Mouse (Mus musculus): ENCODE results near the gene Kctd11. TPM values are rescaled to one million over a fixed set of nuclear protein-coding genes. Genes with fewer than 3 reads are reported as not detected.

Kctd11 gene
- polyA plus RNA-seq, 1 experiment from 2014 or later = 7.7 TPM

DNA sequence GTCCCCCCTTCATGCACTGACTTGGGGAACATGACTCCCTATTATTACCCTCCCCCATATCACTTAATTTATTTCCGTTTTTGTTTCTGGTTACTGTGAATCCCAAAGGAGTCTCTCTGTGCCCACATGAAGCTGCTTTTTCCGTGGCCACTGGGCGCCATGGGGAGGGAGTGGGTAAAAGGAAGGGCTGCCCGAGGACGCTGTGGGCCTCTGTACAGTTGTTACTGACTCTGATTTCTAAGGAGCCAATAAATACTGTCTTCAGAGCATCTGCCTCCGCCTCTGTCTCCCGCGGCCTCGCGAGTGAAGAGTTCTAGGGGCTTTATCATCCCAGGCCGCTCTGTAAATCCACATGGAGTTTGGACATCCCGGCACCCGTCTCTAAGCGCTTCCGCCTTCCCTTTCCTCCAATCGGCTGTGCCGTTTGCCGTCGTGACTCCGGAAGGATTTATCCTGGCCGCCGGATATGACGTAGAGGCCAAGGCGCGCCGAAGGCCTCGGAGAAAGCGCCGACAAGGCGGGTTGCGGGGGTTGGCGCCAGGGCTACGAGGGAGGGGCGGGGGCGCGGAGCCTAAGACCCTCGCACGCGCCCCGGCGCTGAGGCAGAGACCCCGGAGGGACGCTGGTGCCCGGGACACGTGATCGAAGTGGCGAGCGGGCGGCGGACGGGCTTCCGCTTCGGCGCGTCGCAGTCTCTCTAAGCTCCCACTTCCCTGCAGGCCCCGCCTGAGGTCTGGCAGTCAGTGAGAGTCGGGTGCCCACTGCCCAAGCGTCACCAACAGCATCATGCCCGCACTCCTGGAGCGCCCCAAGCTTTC lies 32.6 kb upstream of the Kctd11 start, which contains the start of gene Gps2:
Gps2 (plus strand) TSS at position 335 of the 818 bp plus-strand sequence.
- ATAC-seq (replicated peaks; ENCODE audit: low FRiP score, low read depth) (peak; percentile 79), DNase-seq (ENCODE audit: low spot score) (peak; percentile 97)
- peak within 1 kb of the TSS; percentile 82 for H3K9ac ChIP-seq (ENCODE audit: low read depth, low read length)
- no peaks in the 10 kb centered on the region for H3K9me3 ChIP-seq (replicated peaks; ENCODE audit: low read length)
- 2% methylated on average over 61 of the region's 61 CpGs for WGBS
- peak within 1 kb of the TSS; percentile 99 for H3K4me2 ChIP-seq (ENCODE audit: low read length)
- H3K4me1 ChIP-seq (replicated peaks; ENCODE audit: insufficient read depth, low read length) = peaks cover 9% of the 10 kb centered on the region
- H3K27ac ChIP-seq = peak within 1 kb of the TSS; percentile 86
- H3K36me3 ChIP-seq (ENCODE audit: insufficient read depth, low read length) = peaks cover 66% of the 10 kb centered on the region
- H3K4me3 ChIP-seq (replicated peaks; ENCODE audit: low read depth, low read length) = peak within 1 kb of the TSS; percentile 64
- no peak for TF ChIP-seq CTCF (IDR thresholded peaks at IDR 0.05; ENCODE audit: low read depth)
- no peaks in the 10 kb centered on the region for H3K27me3 ChIP-seq (ENCODE audit: insufficient read depth, low read length)

- ATAC-seq (replicated peaks; ENCODE audit: low FRiP score, low read depth) = no peak
- Histone ChIP-seq H3K27me3 (ENCODE audit: insufficient read depth, low read length) (no peaks in the 10 kb centered on the region), H3K9me3 (replicated peaks; ENCODE audit: low read length) (no peaks in the 10 kb centered on the region), H3K36me3 (ENCODE audit: insufficient read depth, low read length) (peaks cover 66% of the 10 kb centered on the region), H3K4me2 (ENCODE audit: low read length) (peak overlapping the region; percentile 99), H3K4me3 (replicated peaks; ENCODE audit: low read depth, low read length) (peak overlapping the region; percentile 64; the same call in 1 of the 2 replicates), H3K4me1 (replicated peaks; ENCODE audit: insufficient read depth, low read length) (peaks cover 7% of the 10 kb centered on the region; the same call in 1 of the 2 replicates), H3K27ac (peak overlapping the region; percentile 86; the same call in 1 of the 2 replicates), H3K9ac (ENCODE audit: low read depth, low read length) (peak overlapping the region; percentile 82; the same call in 1 of the 2 replicates)
- no peak for TF ChIP-seq CTCF (IDR thresholded peaks at IDR 0.05; ENCODE audit: low read depth)
- DNase-seq (ENCODE audit: low spot score) = no peak
- 75% methylated on average over 15 of the region's 15 CpGs for WGBS
Measured at GRCm38 (mm10) chr11:69912716-69913530, 31.7 kb upstream of the Kctd11 start.

GRCm38 (mm10) chr11:69911701-69912100 lies 30.5 kb upstream of the Kctd11 start:
- no peak for TF ChIP-seq CTCF (IDR thresholded peaks at IDR 0.05; ENCODE audit: low read depth)
- Histone ChIP-seq H3K9me3 (replicated peaks; ENCODE audit: low read length) (no peaks in the 10 kb centered on the region), H3K27ac (no peak overlapping the region), H3K9ac (ENCODE audit: low read depth, low read length) (no peak overlapping the region), H3K4me1 (replicated peaks; ENCODE audit: insufficient read depth, low read length) (peaks cover 7% of the 10 kb centered on the region; the same call in 1 of the 2 replicates), H3K4me3 (replicated peaks; ENCODE audit: low read depth, low read length) (no peak overlapping the region), H3K27me3 (ENCODE audit: insufficient read depth, low read length) (no peaks in the 10 kb centered on the region), H3K36me3 (ENCODE audit: insufficient read depth, low read length) (peaks cover 68% of the 10 kb centered on the region), H3K4me2 (ENCODE audit: low read length) (no peak overlapping the region)
- DNase-seq (ENCODE audit: low spot score) = no peak
- WGBS = 92% methylated on average over 6 of the region's 6 CpGs
- no peak for ATAC-seq (replicated peaks; ENCODE audit: low FRiP score, low read depth)

DNA sequence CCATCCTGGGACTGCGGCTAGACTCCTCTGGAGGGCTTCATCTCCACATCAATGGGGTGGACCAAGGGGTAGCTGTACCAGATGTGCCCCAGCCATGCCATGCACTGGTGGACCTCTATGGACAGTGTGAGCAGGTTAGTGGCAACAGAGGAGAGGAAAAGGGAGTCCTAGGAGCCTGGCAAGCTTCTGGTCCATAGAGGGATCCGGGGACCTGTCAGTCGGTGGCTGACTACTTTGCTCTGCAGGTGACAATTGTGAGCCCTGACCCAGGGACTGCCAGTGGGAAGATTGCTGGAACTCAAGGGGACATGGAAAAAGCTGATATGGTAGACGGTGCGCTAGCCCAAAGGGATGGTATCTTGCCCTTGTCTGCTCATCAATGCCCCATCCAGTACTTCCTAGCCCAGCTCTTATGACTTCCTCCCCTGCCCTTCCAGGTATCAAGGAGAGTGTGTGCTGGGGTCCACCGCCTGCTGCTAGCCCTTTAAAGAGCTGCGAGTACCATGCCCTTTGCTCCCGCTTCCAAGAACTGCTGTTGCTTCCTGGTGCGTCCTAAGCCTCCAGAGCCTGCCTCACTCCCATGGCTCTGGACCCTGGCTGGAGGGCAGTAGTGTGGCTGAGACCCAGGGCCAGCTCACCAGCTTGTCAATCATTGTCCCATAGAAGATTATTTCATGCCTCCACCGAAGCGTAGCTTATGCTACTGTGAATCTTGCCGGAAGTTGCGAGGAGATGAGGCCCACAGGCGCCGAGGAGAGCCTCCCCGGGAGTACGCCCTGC lies 29.8 kb upstream of the Kctd11 start:
- TF ChIP-seq CTCF (IDR thresholded peaks at IDR 0.05; ENCODE audit: low read depth) = no peak
- DNase-seq (ENCODE audit: low spot score) = no peak

GRCm38 (mm10) chr11:69910177-69910576 lies 29.0 kb upstream of the Kctd11 start:
- Histone ChIP-seq H3K9me3 (replicated peaks; ENCODE audit: low read length) (no peaks in the 10 kb centered on the region), H3K9ac (ENCODE audit: low read depth, low read length) (no peak overlapping the region; the same call in 1 of the 2 replicates), H3K4me1 (replicated peaks; ENCODE audit: insufficient read depth, low read length) (peaks cover 7% of the 10 kb centered on the region; the same call in 1 of the 2 replicates), H3K36me3 (ENCODE audit: insufficient read depth, low read length) (peaks cover 70% of the 10 kb centered on the region), H3K4me2 (ENCODE audit: low read length) (no peak overlapping the region), H3K27me3 (ENCODE audit: insufficient read depth, low read length) (no peaks in the 10 kb centered on the region), H3K27ac (peak overlapping the region; percentile 50; the same call in 1 of the 2 replicates), H3K4me3 (replicated peaks; ENCODE audit: low read depth, low read length) (no peak overlapping the region)
- ATAC-seq (replicated peaks; ENCODE audit: low FRiP score, low read depth) (no peak), DNase-seq (ENCODE audit: low spot score) (no peak)
- no peak for TF ChIP-seq CTCF (IDR thresholded peaks at IDR 0.05; ENCODE audit: low read depth)
- 92% methylated on average over 8 of the region's 8 CpGs for WGBS

More for the DNA sequence above, 29.8 kb upstream of the Kctd11 start:
- Histone ChIP-seq H3K9ac (ENCODE audit: low read depth, low read length) (no peak overlapping the region), H3K36me3 (ENCODE audit: insufficient read depth, low read length) (peaks cover 70% of the 10 kb centered on the region), H3K4me2 (ENCODE audit: low read length) (no peak overlapping the region), H3K9me3 (replicated peaks; ENCODE audit: low read length) (no peaks in the 10 kb centered on the region), H3K4me3 (replicated peaks; ENCODE audit: low read depth, low read length) (no peak overlapping the region), H3K27me3 (ENCODE audit: insufficient read depth, low read length) (no peaks in the 10 kb centered on the region), H3K4me1 (replicated peaks; ENCODE audit: insufficient read depth, low read length) (peaks cover 7% of the 10 kb centered on the region; the same call in 1 of the 2 replicates), H3K27ac (peak overlapping the region; percentile 50)
- 89% methylated on average over 17 of the region's 17 CpGs for WGBS
- peak; percentile 52 for ATAC-seq (replicated peaks; ENCODE audit: low FRiP score, low read depth)
